Mouse (Mus musculus) B cell, adult 67 days (primary cell): ENCODE measurements around the gene Map9. TPM values are rescaled to one million over a fixed set of nuclear protein-coding genes. Genes with fewer than 3 reads are reported as not detected.

Source experiments
- total RNA-seq, 2 experiments: library from RNA; stranded (reverse); gene quantifications; 4 replicates each; pipeline ENCODE4 v1.2.4; 2023

Gene Map9
- 1 to 10 TPM; 1.4 to 1.8 TPM for total RNA-seq

DNA sequence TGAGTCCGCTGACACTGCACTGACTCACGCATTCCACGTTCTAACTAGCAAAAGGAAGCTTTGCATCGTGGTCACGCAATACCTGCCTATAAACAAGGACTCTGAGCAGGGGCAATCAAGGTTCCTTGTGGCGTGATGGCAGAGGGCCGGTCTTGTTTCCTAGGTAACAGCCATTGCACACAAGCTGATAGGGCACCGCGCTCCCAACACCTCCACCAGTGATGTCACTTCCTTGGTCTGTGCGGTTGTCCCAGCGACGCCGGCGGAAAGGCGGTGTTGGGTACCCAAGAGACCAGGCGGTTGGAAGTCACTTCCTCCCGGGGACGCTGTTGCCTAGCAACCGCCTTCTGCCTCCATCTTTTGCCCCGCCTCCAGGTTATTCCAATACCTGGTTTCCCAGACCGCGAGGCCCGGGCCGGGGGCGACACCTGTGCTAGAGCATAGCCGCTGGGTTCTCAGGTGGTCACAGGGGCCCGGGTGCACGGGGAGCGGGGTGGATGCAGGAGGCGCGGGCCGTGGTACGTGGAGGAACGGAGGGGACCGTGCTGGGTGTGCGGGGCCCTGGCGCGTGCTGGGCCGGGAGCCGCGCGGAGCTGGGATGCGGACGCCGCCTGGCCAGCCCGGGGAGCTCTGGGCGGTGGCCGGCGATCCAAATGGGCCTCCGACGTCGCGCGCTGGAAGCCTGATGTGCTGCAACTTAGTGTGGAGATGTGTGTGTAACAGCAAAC lies at the start of gene Map9:
Gene Map9, plus strand, starts transcription at position 248 of the 728 bp plus-strand sequence.

Other genes starting within 250 kb of the Map9 start
- gene Gucy1a1, start 212.3 kb upstream of the Map9 start, total RNA-seq, result under 1 TPM in 1 of 2 experiments, not detected in 1; 0.23 TPM
- not detected for gene Npy2r, start 190.0 kb downstream of the Map9 start, total RNA-seq